Mouse (Mus musculus) megakaryocyte, embryonic 14.5 days (primary cell): ENCODE measurements around the gene Mrpl14.

Experiments used
- FLI1 ChIP-seq: IDR thresholded peaks from 2 replicates; pipeline ENCODE4 v1.6.1; 2012; ENCODE audit warnings: low read length, inconsistent platforms, mixed read lengths
- GATA1 ChIP-seq: IDR thresholded peaks from 3 replicates; pipeline ENCODE4 v1.6.1; 2012; ENCODE audit warnings: mixed read lengths, low read length, inconsistent platforms, borderline replicate concordance

DNA sequence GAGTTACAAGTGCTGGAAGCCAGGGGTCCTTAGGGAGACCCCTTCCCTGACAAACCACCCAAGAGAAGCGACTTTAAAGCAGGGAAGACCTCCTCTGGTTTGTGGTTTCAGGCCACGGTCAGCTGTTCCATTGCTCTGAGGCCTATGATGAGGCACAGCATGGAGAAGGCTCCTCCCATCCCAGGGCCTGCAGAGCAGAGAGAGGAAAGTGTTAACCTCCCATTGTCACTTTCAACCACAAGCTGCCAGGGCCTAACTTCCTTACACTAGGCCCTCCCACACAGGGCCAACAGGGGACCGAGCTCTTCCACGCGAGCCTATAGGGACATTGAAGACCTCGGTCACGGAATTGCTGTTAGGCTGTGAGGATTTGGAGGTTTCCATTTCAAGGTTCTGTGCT, 17.1 kb downstream of the Mrpl14 start:
- no peak for TF ChIP-seq FLI1
- no peak for TF ChIP-seq GATA1
